Mouse (Mus musculus) bone marrow, adult 2 months (tissue): ENCODE results near the gene Ugt1a5.

ENCODE experiments used
- CTCF ChIP-seq: fragments of 200-500 bp; IDR thresholded peaks from 2 replicates; pipeline ENCODE4 v1.5.1; 2011; ENCODE audit warnings: low read length, control low read depth; ENCODE audit not compliant: control insufficient read depth, insufficient read depth
- POLR2A ChIP-seq: fragments of 200-500 bp; IDR thresholded peaks from 2 replicates; pipeline ENCODE4 v1.6.1; 2011; ENCODE audit warnings: low read depth, mild to moderate bottlenecking, control low read depth, low read length, borderline replicate concordance; ENCODE audit not compliant: control insufficient read depth

DNA sequence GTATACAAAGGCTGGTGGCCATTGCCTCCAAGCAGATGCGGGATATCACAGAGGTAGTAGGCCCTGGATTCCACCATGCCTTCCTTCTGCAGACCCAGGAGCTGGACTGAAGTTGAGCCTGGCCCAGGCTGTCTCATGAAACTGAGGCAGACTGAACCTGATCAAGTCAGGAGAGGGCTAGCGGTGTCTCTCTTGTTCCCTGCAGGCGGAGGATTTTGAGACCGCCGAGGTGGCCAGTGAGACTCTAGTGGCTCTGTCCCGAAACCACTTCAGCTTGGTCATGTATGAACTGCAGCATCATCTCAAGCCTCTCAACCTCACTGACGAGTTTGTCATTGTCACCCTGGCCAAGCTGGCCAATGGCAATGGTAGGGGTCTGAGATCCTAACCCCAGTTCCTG lies 64.6 kb downstream of the Ugt1a5 start:
- TF ChIP-seq POLR2A (no peak), CTCF (no peak)
